Mouse (Mus musculus) left cerebral cortex, postnatal 14 days (tissue): ENCODE measurements around the gene Coq4. TPM values are rescaled to one million over a fixed set of nuclear protein-coding genes. Genes with fewer than 3 reads are reported as not detected.

ENCODE experiments used
- DNase-seq, 2 experiments: peaks; one replicate each; pipeline ENCODE4 v3.0.0; 2021 to 2022; ENCODE audit warnings: low spot score in 2 of 2, mixed read lengths in 1 of 2
- intact Hi-C: fragments of 180-260 bp; cut with DNase I; formaldehyde crosslinking; loops from one replicate; pipeline ENCODE4 v1.15.1; 2025
- microRNA-seq, 2 experiments: library from miRNA; unstranded; fragments of <30 nt; microRNA quantifications; one replicate each; pipeline ENCODE4 v1.2.0; 2022
- total RNA-seq, 2 experiments: library from RNA; stranded (reverse); gene quantifications; 2 replicates each; pipeline ENCODE4 v1.2.3; 2021

Gene Coq4
- total RNA-seq, 2 experiments from 2014 or later = 35.6 to 37.5 TPM

DNA sequence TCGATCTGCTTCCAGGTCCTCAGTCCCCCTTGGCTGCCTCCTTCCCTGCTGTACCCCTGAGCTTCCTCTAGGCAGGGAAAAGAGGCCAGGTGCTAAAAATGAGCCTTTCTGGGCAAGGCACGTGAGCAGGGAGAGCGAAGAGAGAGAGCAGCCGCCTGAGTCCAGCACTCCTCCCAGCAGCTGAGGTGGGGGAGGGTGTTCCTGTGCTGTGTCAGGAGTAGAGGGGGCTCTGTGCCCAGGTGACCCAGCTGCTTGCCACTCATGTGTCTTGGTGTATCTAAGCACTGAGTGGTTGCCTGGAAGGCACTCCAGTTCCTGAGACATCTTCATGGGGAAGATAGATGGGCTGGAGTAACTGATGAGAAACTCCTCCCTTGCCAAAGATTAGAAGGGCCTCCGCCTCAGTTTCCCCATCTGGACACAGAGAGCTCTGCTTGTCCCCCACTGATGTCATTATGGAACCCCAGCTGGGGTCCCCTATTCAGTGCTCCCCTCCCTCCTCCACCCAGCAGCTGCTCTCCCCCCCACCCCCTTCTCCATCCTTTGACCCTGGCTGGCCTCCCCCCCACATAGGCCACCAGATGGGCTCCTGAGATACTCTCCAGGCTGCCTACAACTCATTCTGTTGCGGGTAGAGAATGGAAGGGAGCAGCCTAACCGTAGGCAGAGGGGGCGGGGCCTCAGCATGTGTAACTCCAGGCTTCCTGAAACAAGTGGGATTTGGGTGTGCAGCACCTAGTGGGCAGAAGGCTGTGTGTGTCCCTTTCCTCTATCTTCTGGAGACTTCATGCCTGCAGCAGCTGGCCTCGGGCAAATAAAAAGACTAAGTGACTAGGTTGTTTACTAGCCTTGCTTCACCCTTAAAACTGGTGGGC is 56.2 kb downstream of the Coq4 start:
- intact Hi-C loops = no loop called here
- DNase-seq = peak in 1 of 2 experiments; percentile 77

DNA sequence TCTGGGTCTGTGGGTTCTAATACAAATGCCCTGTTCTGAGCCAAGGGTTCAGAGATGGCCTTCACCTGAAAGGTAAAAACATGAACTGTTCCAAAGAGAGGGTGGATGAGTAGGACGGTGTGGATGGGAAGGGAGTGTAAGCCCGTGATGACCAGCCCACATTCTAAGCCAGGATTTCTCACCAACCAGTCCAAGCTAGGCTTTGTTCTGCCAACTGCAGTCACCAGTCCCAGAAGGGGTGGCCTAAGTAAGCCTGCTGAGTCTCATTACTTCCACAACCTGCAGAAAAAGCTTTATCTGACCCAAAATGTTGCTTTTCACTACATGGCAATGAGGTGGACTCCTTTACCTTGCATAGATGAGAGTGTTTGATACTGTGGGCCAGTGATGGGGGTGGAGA is 56.8 kb downstream of the Coq4 start:
- intact Hi-C loops = no loop called here
- DNase-seq = no peak

DNA sequence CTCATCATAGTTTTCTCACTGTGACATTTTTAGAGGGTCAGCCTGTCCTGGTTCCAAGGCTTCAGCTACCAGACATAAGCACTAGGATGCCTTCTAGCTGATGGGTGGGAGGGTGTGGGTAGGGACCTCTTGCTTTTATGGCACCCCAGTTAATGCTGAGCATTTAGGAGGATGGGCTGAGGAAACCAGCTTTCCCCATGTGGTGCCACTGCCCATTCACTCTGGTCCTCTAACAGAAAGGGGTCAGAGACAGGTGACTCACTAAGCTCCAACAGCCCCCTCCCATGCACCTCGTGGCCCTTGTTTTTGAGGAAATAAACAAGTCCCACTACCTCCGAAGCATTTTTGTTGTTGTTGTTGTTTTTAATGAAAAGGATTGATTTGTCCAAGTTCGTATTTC is 57.4 kb downstream of the Coq4 start:
- intact Hi-C loops = no loop called here
- DNase-seq = no peak

DNA sequence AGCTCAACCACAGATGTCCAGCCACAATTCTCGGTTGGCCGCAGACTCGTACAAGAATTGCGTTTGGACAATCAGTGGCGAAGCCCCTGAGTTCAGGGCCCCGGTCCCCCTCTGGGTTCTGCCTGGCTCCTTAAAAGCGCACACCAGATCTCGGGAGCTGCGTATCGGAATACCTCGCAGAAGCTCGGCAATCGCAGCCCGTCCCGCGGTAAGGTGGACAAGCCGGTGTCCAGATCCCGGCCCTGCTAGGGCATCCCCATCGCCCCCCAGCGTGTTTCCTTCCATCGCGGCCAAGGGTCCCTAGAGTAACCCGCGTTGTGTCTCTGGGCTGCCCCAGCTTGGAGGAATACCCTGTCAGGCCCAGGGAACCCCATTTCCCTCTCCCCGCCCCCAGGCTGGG is 58.3 kb downstream of the Coq4 start:
- intact Hi-C loops = no loop called here

DNA sequence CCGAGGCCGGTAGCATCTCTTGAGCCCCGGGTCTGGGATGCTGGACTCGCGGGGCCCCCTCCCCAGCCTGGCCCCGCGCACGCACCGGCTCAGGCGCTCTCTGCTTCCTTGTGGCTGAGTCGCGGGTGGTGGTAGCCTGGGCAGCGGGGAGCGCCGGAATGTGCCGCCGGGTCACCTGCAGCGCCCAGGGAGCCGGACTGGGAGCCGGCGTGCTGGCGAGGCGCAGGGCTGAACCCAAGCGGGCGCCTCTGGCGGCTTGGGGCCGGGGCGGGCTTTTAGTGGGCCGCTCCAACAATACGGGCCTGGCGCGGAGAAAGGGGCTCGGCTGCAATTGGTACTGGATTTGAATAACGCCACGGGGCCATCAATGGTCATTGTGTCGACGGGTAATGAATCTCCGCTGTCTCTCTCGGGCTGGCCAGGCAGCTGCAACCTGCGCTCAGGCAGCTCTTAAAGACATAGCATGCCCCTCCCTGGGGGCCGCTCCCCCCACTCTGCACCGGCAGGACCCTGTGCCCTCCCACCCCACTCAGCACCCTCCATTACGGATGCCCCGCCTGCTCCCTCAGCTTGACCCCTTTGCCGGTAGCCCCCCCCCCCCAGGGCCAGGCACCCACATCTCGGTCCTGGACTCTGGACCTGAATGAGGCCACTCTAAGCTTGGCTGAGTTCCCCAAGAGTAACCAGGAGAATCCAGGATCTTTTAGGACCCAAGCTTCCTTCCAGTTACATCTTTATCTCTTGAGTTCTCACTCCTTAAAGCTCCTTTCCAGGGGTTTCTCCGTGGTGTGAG is 59.0 kb downstream of the Coq4 start:
- peak in 1 of 2 experiments; percentile 51 for DNase-seq
- intact Hi-C loops = no loop called here

More for the DNA sequence above, 58.3 kb downstream of the Coq4 start:
- no peak for DNase-seq

DNA sequence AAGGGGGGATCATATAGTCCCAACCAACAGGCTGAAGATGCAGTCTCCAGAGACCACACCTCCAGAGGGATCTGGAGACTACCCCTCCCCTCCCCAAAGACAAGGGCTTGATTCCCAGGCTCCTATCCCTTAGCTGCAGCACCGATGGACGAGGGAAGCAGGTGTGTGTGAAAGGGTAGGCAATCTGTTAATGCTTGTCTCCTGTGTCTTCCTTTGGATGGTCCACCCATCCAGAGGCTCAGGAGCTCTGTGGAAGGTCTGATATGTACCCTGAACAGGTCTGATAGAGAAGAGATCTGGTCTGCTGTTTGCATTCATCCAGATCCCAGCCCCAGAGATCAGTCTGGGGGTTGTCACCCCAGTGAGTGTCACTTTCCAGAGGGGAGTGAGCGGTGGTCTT is 59.6 kb downstream of the Coq4 start:
- intact Hi-C loops = no loop called here
- no peak for DNase-seq

Small RNAs within 50 kb of the gene (microRNA-seq; reads per million reads assigned to microRNA genes)
- gene Mir219a-2 = 0 to 0.34 reads per million in 2 experiments
- gene Mir219b = 0 reads per million in 2 experiments

Other genes with a start within 250 kb of the Coq4 start
- 100 to 1,000 TPM; 118 to 124 TPM for gene Rapgef1, start 167.8 kb upstream of the Coq4 start, total RNA-seq
- 1 to 10 TPM; 2.3 TPM for gene Gm13420, start 35.8 kb upstream of the Coq4 start, total RNA-seq
- gene Gm13547, start 28.2 kb upstream of the Coq4 start, total RNA-seq = not detected
- gene Trub2, start 1.0 kb downstream of the Coq4 start, total RNA-seq = 10 to 100 TPM; 47.9 to 51.2 TPM
- gene Slc27a4, start 15.1 kb downstream of the Coq4 start, total RNA-seq = 10 to 100 TPM; 93.4 to 96.7 TPM
- 10 to 100 TPM; 57.3 to 60.2 TPM for gene Urm1, start 32.6 kb downstream of the Coq4 start, total RNA-seq
- 1 to 10 TPM; 5.2 to 7.2 TPM for gene Cercam, start 81.7 kb downstream of the Coq4 start, total RNA-seq
- gene Odf2, start 101.7 kb downstream of the Coq4 start, total RNA-seq = 10 to 100 TPM; 92.6 to 95.3 TPM
- gene Gle1, start 147.9 kb downstream of the Coq4 start, total RNA-seq = 10 to 100 TPM; 35.9 to 37.4 TPM
- gene Sptan1, start 178.1 kb downstream of the Coq4 start, total RNA-seq = 1,000 to 10,000 TPM in 1 of 2 experiments, 100 to 1,000 TPM in 1; 952 to 1,021 TPM